Mouse (Mus musculus): Measurements from ENCODE around the gene Nynrin.

GRCm38 (mm10) chr14:55840853-55841366 lies 12.9 kb upstream of the Nynrin start:
- TF ChIP-seq GATA1 (IDR thresholded peaks at IDR 0.05; ENCODE audit: borderline replicate concordance, low read length) (no peak), FLI1 (IDR thresholded peaks at IDR 0.05; ENCODE audit: low read length) (no peak)

Data from megakaryocyte, embryonic 14.5 days (primary cell).